Mouse (Mus musculus) ES-Bruce4 (cell line): ENCODE measurements around the gene Usp12.

Experiments
- CTCF ChIP-seq: IDR thresholded peaks from one replicate; pipeline ENCODE4 v1.8.1; 2011; ENCODE audit warnings: low read depth, low read length
- EP300 ChIP-seq: IDR thresholded peaks from 2 replicates; pipeline ENCODE4 v1.6.1; 2011; ENCODE audit warnings: low read depth, low read length; ENCODE audit not compliant: insufficient read depth
- POLR2A ChIP-seq: IDR thresholded peaks from one replicate; pipeline ENCODE4 v1.8.1; 2011; ENCODE audit warnings: low read length; ENCODE audit not compliant: insufficient read depth

- TF ChIP-seq EP300 (no peak), CTCF (no peak), POLR2A (no peak)
Observed at GRCm38 (mm10) chr5:146727006-146727405, 67.8 kb downstream of the Usp12 start.
